Mouse (Mus musculus): Measurements from ENCODE around the gene Morc3.

GRCm38 (mm10) chr16:93826909-93827308 is 5.0 kb upstream of the Morc3 start:
- no peak for TF ChIP-seq CTCF (IDR thresholded peaks at IDR 0.05; ENCODE audit: low read depth)
- no peak for TF ChIP-seq EP300 (IDR thresholded peaks at IDR 0.05; ENCODE audit: low read depth)
